In the genomic region with DNA sequence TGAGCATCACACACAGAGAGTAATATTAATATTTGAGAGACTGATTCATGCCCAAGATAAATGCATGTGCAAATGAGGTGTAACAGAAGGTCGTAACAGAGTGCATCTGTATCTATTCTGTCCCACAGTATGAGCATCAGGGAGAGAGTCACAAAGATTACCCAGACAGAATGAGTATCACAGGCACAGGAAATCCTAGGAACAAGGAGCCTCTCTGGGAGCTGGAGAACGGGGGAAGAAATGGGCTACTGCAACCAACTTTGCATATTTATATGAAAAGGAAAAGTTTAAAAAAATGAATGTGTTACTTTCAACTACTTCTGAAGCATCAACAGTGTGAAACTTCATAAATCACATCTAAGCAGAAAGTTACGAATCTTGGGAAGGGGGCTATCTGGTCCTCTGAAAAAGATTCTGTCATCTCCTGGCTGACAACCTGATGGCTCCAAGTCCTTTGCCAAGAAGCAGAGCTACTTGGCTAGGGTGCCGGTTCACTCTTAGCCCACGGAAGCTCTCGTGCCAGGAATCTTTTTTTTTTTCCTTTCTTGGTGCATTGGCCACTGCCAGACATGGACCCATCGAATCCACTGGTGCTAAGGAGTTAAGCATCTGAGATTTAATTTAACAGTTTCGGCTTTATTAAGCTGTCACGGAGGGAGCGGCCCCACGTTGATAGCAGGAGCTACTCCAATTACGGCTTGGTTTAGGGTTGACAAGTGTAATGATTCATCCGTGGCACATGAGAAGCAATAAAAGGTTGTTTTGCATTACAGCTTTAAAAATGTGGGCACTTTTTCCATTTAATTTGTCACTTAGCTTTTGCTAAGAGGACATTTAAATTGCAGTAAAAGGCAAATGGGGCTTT, we compare ENCODE assay signal across 12 mouse cellular contexts.
DNase-seq lines count a peak whose midpoint lies in the region; ATAC-seq lines count a peak whose summit lies in the region.
"Had no signal": no experiment of that assay in that cellular context is flagged by ENCODE, and none has a peak within 500 bp of the region (broad histone marks: within the 10 kb centered on the region; RNA-seq: fewer than 3 reads in every experiment).

No protein-coding gene starts in this region.

- no peaks in the 10 kb centered on the region for H3K9me3 ChIP-seq in hindbrain, embryonic 16.5 days (ENCODE audit: control insufficient read depth, low read length)

- ATAC-seq in frontal cortex, adult (ENCODE audit: low TSS enrichment): peak; percentile 90
- ATAC-seq in hindbrain, embryonic 16.5 days: peak; percentile 71
- ATAC-seq: intestine, embryonic 16.5 days had no signal

- no peak for DNase-seq in frontal cortex, postnatal 25 days (ENCODE audit: low spot score in 2 of 2)
- DNase-seq in right cerebral cortex, adult 18-20 months: peak; percentile 28
- no peak for DNase-seq in right cerebral cortex, postnatal 14 days
- DNase-seq in spleen, adult 18-20 months: no peak
- DNase-seq in adrenal gland, postnatal 14 days: no peak
- no peak for DNase-seq in kidney, postnatal 4 days
- DNase-seq: layer of hippocampus, adult 9-11 months; lung, postnatal 14 days; thymus, postnatal 4 days had no signal

- H3K4me2 ChIP-seq in hindbrain, embryonic 16.5 days (ENCODE audit: low read length): no peak overlapping the region

- peaks cover 5% of the 10 kb centered on the region for H3K36me3 ChIP-seq in hindbrain, embryonic 16.5 days (ENCODE audit: control insufficient read depth, insufficient read depth, low read length)

- WGBS in hindbrain, embryonic 16.5 days: 29% methylated on average over 13 of the region's 13 CpGs

- H3K27me3 ChIP-seq in hindbrain, embryonic 16.5 days (replicated peaks; ENCODE audit: control insufficient read depth, insufficient read depth, low read length): no peaks in the 10 kb centered on the region

- no peak overlapping the region for H3K27ac ChIP-seq in hindbrain, embryonic 16.5 days (ENCODE audit: low read depth, low read length)

- no peak overlapping the region for H3K4me3 ChIP-seq in hindbrain, embryonic 16.5 days (ENCODE audit: low read length)

- H3K9ac ChIP-seq in hindbrain, embryonic 16.5 days (ENCODE audit: low read depth, low read length): no peak overlapping the region

- peaks cover 28% of the 10 kb centered on the region for H3K4me1 ChIP-seq in hindbrain, embryonic 16.5 days (ENCODE audit: control insufficient read depth, insufficient read depth, low read depth, low read length)
